Mouse (Mus musculus): Measurements from ENCODE around the gene Smco4.
"Not testable (repeated sequence)": the region's sequence is repeated elsewhere in the genome, so short reads cannot be mapped to it uniquely, and the experiment has no call there.

The Smco4 gene

DNA sequence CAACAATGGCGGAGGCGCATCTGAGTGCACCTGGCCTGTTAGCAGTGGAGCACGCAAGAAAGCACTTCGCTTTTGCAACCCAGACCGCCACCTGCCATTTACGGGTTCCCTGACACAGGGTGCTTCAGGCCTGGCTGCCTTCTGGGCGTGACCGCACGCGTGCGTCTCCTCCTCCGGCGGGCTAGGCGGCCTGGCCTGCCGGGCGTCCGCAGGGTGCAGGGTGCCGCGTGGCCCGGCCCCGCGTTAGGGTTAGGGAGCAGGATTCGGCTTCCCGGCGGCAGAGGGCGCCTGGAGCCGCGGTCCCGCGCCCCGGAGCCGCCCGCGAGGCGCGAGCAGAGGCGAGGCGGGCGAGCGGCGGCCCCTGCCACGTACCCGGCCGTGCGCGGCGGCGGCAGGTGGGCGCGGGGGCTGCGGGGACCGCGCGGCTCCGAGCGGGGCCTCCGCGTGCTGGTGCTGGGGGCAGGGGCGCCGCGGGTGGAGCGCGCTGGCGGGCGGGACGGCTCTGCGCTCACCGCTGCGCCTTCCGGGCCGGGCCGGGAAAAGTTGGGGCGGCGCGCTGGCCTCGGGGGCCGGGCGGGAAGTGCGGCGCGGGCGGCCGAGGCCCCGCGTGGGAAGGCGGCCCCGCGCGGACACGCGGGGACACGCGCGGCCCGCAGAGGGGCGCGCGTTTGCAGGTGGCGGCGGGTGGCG is at the start of gene Smco4:
Gene Smco4, plus strand, starts transcription at position 198 of the 690 bp plus-strand sequence.
- peak; percentile 93 for DNase-seq (ENCODE audit: low read depth, low spot score)

- no peak for DNase-seq (ENCODE audit: low read depth, low spot score)
Measured at GRCm38 (mm10) chr9:15447397-15447796, 45.8 kb upstream of the Smco4 start.

DNA sequence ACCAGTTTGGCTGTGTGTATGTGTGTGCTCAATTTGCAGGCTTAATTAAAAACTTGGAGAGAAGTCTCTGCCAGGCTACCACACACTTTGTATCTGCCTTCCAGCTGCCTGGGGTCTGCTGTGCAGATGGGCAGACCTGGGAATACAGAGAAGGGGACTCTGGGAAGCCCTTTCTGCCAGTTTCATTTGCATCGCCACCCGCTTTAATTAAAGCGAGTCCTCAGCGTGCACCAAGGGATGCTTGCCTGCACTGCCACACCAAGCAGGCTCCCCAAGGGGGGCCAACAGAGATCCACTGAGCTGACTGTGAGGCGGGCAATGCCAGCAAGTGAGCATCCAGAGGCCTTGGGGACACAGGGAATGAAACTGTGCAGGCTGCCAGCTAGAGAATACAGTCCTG is 42.3 kb upstream of the Smco4 start:
- no peak for DNase-seq (ENCODE audit: low read depth, low spot score)

DNA sequence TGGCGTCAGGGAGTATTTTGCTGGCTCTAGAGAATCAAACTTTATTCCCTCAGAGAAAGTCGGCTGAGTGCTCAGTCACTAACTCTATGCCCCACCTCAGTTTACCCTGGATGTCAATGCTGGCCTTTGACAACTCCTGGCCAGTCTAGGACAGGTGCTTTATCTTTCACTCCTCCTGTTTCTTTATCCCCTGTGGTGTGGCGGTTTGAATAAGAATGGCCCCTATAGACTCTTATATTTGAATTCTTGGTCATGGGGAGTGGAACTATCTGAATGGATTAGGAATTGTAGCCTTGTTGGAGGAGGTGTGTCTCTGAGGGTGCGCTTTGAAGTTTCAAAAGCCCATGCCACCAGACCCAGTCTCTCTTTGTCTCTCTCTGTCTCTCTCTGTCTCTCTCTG is 21.0 kb upstream of the Smco4 start:
- DNase-seq (ENCODE audit: low read depth, low spot score), result no peak

DNA sequence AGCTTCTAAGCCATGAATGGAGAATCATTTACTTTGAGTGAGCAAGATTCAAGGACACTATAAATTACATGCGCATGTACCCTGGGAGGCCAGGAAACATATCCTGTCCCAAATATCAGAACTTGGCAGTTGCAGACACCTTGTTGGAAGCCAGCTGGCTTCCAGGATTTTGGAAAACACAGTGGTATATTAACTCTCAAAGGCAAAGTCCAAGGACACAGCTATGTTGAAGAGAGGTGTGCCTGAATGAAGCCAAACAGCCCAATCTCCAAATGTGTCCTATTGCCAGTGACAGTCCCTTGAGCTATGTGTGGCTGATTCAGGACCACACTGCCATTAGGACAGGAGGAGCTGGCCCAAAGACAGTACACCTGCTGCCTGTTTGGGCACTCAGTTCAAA is 20.0 kb upstream of the Smco4 start:
- no peak for DNase-seq (ENCODE audit: low read depth, low spot score)

- no peak for DNase-seq (ENCODE audit: low read depth, low spot score)
Measured at GRCm38 (mm10) chr9:15477556-15477955, 15.7 kb upstream of the Smco4 start.

DNA sequence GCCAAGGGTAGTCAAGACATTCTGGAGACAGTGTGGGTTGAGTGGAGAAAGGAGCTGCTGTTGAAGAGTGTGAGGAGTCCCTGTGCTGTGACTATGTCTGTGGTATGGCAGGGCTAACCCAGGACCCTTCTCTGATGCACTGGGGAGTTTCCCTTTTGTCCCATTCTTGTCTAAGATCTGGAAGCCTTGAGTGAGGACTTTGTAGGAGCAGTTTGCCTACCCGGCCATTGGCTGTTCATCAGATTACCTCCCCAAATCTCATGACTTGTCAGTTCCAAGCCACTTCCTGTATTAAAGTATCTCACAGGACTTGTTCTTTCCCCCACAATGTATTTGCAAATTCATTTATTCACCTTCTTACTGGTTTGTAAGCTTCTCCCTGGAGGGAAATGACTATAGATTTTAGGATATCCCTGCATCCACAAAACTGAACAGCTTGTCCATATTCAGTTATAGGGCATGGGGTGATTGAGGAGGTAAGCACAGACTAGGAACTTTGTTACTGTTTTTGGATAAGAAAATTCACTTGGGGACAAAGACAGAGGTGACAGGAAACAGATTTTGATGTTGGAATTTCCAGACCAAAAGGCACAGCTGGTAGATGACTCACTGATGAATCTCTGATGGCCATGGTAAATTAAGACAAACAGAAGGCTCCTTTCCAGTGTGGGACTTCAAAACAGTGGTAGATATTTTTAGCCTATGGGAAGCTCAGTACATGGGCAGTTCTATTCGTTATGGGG is 5.4 kb upstream of the Smco4 start:
- no peak for DNase-seq (ENCODE audit: low read depth, low spot score)

DNA sequence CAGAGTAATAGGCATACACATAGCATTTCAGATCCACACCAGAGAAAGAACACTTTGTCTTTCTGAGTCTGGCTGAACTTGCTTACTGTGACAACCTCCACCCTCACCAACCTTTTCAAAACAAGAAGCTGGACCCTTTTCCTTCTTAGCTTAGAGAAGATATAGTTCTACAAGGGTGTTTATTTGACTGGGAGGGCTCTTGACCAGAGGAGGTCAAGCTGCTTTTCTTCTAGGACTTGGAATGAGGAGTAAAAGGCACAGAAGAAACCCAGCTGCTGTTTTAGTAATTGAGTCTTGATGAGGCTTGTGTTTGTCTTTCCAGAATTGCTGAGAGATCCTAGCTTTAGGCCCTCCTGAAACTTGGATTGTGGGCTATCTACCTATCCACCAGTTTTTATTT is 3.9 kb upstream of the Smco4 start:
- DNase-seq (ENCODE audit: low read depth, low spot score), result no peak

DNA sequence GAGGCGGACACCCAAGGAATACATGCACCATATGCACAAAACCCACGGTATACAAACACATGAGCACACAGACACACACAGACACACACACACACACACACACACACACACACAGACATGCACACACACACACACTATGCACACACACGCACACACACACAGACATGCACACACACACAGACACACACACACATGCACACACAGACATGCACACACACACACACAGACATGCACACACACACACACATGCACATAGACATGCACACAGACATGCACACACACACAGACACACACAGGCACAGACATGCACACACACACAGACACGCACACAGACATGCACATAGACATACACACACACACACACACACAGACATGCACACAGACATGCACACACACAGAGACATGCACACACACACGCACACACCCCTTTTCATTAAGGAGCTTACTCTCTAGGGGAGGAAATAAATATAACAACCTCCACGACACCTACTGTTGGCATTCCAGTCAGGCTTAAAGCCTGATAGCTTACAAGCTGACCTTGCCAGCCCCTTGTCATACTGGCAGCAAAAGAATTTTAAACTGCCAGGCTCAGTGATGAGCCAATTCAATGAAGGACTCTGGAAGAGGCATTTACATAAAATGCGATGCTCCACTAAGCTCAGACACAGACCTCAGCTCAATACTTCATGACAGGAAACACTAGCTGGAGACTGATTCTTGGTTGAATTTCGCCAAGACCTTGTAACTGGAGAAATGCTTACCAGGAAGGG is 2.7 kb upstream of the Smco4 start:
- DNase-seq (ENCODE audit: low read depth, low spot score), result peak; percentile 33

DNA sequence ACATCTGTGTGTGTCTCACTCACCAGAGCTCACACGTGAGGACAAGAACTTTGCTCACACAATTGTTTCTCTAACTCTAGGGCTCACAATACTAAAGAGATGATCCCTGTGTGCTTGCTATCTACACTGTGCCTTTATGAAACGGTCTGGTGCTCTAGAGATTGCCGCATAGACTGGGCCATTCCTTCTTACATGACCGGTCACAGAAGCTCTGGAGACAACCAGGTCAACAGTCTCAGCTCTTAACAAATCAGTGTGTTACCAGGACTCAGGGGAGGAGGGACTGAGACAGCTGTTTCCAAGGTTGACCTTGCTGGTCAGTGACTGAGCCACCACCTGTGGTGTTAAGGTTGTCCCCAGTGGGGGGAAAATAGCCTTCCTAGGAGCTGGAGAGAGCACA is 1.5 kb upstream of the Smco4 start:
- no peak for DNase-seq (ENCODE audit: low read depth, low spot score)

DNA sequence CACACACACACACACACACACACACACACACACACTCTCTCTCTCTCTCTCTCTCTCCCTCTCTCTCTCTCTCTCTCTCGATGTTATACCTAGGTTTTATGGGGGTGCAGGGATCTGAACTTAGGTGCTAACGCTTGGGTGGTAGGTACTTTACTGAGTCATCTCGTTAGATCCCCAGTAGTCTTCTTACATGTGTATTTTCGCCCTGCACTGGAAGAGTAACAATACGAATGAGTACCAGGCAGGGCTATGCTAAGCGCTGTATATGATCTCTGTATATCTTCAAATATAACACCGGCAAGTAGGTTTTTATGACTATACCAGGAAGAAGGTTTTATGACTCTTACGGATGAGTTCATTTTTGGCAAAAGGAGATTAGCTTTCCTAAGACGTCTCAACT is 831 bp upstream of the Smco4 start:
- no peak for DNase-seq (ENCODE audit: low read depth, low spot score)

DNA sequence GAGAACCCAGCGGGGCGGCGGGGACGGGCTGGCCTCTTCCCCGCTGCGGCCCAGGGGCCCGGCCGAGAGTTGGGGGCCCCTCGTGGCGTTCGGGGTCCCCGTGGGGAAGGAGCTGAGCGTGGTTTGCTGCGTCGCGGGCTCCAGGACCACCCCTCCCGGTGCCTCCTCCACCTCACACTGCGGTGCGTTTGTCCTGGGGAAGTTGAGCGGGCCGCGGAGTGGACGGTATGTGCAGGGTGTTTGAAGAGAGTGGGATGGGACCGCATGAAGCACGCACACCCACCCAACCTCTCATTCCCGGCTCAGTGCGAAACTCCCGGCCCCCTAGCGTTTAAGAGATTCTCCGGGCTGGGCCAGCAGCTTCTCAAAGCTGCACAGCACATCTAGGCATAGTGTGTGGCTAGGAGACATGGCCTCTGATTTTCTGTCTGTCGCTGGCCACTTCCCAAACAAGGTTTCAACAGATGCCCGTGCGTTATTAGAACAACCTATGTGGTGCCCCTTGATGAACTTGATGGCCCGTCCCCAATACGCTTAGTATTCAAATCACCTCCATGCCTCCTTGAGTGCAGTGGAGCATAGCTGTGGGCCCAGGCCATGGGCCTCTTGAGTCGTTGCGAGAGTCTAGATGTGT is 810 bp downstream of the Smco4 start:
- peak; percentile 83 for DNase-seq (ENCODE audit: low read depth, low spot score)

GRCm38 (mm10) chr9:15495281-15495680 is 2.0 kb downstream of the Smco4 start:
- DNase-seq (ENCODE audit: low read depth, low spot score), result not testable (repeated sequence)

- DNase-seq (ENCODE audit: low read depth, low spot score), result no peak
Measured at GRCm38 (mm10) chr9:15495921-15496577, 2.8 kb downstream of the Smco4 start.

DNA sequence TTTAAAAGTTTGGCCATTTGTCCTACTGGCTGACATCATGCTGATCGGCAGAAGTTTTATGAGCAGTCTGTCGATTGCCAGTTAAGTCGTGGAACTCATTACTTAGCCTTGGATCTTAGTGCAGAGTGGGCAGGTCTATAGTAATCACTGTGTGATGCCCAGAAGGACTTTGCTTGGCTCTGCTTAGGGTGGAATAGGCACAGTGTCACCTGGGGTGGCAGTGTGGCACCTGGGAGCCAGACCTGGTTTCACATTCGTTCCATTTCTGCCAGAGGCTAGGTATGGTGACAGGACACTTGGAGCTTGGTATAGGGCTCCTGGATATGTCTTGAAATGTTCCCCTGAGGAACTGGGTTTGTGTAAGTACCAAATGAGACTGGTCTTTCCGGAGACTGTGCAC is 6.8 kb downstream of the Smco4 start:
- no peak for DNase-seq (ENCODE audit: low read depth, low spot score)

GRCm38 (mm10) chr9:15501319-15502256 is 8.4 kb downstream of the Smco4 start:
- peak; percentile 84 for DNase-seq (ENCODE audit: low read depth, low spot score)

GRCm38 (mm10) chr9:15502476-15502875 is 9.2 kb downstream of the Smco4 start:
- no peak for DNase-seq (ENCODE audit: low read depth, low spot score)

- DNase-seq (ENCODE audit: low read depth, low spot score), result no peak
Measured at GRCm38 (mm10) chr9:15503307-15503706, 10.1 kb downstream of the Smco4 start.

DNA sequence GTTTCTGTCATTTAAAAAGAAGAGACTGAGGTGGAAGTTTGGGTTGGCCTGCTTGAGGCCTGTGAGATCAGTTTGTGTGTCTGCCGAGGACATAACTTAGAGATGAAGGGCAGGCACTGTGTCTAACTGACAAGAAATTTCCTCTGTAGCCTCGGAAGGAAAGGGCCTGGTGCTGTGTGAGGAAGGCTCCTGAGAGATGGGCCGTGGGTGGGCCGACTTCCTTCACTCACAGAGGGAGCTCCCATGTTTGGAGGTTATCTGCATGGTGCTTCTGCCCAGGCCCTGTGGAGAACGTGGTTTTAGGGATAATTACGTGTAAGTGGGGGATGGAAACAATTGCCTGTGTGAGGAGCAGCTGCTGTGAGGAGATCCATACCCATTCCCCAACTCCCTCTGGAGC is 10.6 kb downstream of the Smco4 start:
- DNase-seq (ENCODE audit: low read depth, low spot score), result no peak

DNA sequence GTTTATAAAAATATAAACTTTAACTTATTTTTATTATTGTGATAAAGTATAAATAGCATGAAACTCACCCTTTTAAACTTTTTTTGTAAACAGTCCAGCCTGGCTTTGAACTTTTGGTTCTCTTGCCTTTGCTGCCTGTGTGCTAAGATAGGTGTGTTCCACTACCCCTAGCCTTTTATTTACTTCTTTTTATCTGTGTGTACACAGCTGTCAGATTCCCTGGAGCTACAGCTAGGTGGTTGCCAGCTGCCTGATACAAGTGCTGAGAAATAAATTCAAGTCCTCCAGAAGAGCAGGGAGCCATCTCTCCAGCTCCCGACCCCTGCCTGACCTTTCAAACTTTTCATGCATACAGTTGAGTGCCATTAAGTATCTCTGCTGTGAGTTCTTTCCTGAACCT is 12.1 kb downstream of the Smco4 start:
- DNase-seq (ENCODE audit: low read depth, low spot score), result no peak
